Mouse (Mus musculus) thymus, adult 2 months (tissue): Measurements from ENCODE around the gene Dnajc3.

Source experiments
- CTCF ChIP-seq: fragments of 200-500 bp; IDR thresholded peaks from 2 replicates; pipeline ENCODE4 v1.5.1; 2012; ENCODE audit warnings: mild to moderate bottlenecking, control low read depth, low read length, moderate library complexity, borderline replicate concordance; ENCODE audit not compliant: control insufficient read depth, poor library complexity, insufficient read depth; ENCODE audit errors: extremely low read depth
- POLR2A ChIP-seq: fragments of 200-500 bp; IDR thresholded peaks from 2 replicates; pipeline ENCODE4 v1.6.1; 2012; ENCODE audit warnings: mild to moderate bottlenecking, low read length, control low read depth, moderate library complexity; ENCODE audit not compliant: control insufficient read depth, poor library complexity, insufficient read depth; ENCODE audit errors: extremely low read depth

DNA sequence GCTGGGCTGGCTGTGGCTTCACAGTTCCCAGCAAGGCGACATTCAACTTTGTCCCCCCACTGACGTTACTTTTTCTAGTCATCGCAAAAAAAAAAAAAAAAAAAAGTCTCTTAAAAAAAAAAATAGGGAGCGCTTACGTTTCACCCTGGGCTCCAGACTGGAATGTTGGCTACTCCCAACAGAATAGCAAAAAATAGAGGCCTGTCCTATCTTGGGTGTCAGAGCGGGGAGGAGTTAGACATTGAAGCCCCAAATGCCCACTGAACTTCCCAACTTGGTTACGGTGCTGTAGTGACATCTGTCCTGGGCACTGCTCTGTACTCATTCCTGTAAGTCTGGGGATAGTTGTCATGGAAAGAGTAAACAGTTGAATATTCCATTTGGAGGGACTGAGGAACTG is 775 bp downstream of the Dnajc3 start:
- TF ChIP-seq CTCF (no peak), POLR2A (no peak)
